Mouse (Mus musculus): Measurements from ENCODE around the gene Slc23a2.

The Slc23a2 gene

GRCm38 (mm10) chr2:132135876-132136637 lies 8.9 kb downstream of the Slc23a2 start:
- ATAC-seq (ENCODE audit: insufficient number of reproducible peaks, low FRiP score, low TSS enrichment) = no peak

- ATAC-seq (ENCODE audit: insufficient number of reproducible peaks, low FRiP score, low TSS enrichment) = no peak
Observed at GRCm38 (mm10) chr2:132134758-132135157, 10.2 kb downstream of the Slc23a2 start.

GRCm38 (mm10) chr2:132133436-132133835 lies 11.5 kb downstream of the Slc23a2 start:
- no peak for ATAC-seq (ENCODE audit: insufficient number of reproducible peaks, low FRiP score, low TSS enrichment)

- ATAC-seq (ENCODE audit: insufficient number of reproducible peaks, low FRiP score, low TSS enrichment) = peak; percentile 77
Observed at GRCm38 (mm10) chr2:132131266-132131665, 13.6 kb downstream of the Slc23a2 start.

- ATAC-seq (ENCODE audit: insufficient number of reproducible peaks, low FRiP score, low TSS enrichment) = no peak
Observed at GRCm38 (mm10) chr2:132129980-132130379, 14.9 kb downstream of the Slc23a2 start.

GRCm38 (mm10) chr2:132129247-132129646 lies 15.7 kb downstream of the Slc23a2 start:
- ATAC-seq (ENCODE audit: insufficient number of reproducible peaks, low FRiP score, low TSS enrichment) = no peak

GRCm38 (mm10) chr2:132127904-132128303 lies 17.0 kb downstream of the Slc23a2 start:
- no peak for ATAC-seq (ENCODE audit: insufficient number of reproducible peaks, low FRiP score, low TSS enrichment)

- ATAC-seq (ENCODE audit: insufficient number of reproducible peaks, low FRiP score, low TSS enrichment) = no peak
Observed at GRCm38 (mm10) chr2:132126292-132126691, 18.6 kb downstream of the Slc23a2 start.

- no peak for ATAC-seq (ENCODE audit: insufficient number of reproducible peaks, low FRiP score, low TSS enrichment)
Observed at GRCm38 (mm10) chr2:132123063-132123462, 21.8 kb downstream of the Slc23a2 start.

- no peak for ATAC-seq (ENCODE audit: insufficient number of reproducible peaks, low FRiP score, low TSS enrichment)
Observed at GRCm38 (mm10) chr2:132121050-132121449, 23.9 kb downstream of the Slc23a2 start.

- no peak for ATAC-seq (ENCODE audit: insufficient number of reproducible peaks, low FRiP score, low TSS enrichment)
Observed at GRCm38 (mm10) chr2:132118646-132119045, 26.3 kb downstream of the Slc23a2 start.

- ATAC-seq (ENCODE audit: insufficient number of reproducible peaks, low FRiP score, low TSS enrichment) = no peak
Observed at GRCm38 (mm10) chr2:132115936-132116335, 29.0 kb downstream of the Slc23a2 start.

- no peak for ATAC-seq (ENCODE audit: insufficient number of reproducible peaks, low FRiP score, low TSS enrichment)
Observed at GRCm38 (mm10) chr2:132115344-132115743, 29.6 kb downstream of the Slc23a2 start.

GRCm38 (mm10) chr2:132113962-132114759 lies 30.7 kb downstream of the Slc23a2 start:
- no peak for ATAC-seq (ENCODE audit: insufficient number of reproducible peaks, low FRiP score, low TSS enrichment)

GRCm38 (mm10) chr2:132112319-132112718 lies 32.6 kb downstream of the Slc23a2 start:
- ATAC-seq (ENCODE audit: insufficient number of reproducible peaks, low FRiP score, low TSS enrichment) = no peak

GRCm38 (mm10) chr2:132111905-132112304 lies 33.0 kb downstream of the Slc23a2 start:
- 0 out of 2 replicates have a peak, but pooled peaks have one; percentile 6 for ATAC-seq (ENCODE audit: insufficient number of reproducible peaks, low FRiP score, low TSS enrichment)

- peak; percentile 60 for ATAC-seq (ENCODE audit: insufficient number of reproducible peaks, low FRiP score, low TSS enrichment)
Observed at GRCm38 (mm10) chr2:132111266-132111665, 33.6 kb downstream of the Slc23a2 start.

- no peak for ATAC-seq (ENCODE audit: insufficient number of reproducible peaks, low FRiP score, low TSS enrichment)
Observed at GRCm38 (mm10) chr2:132110702-132111101, 34.2 kb downstream of the Slc23a2 start.

- ATAC-seq (ENCODE audit: insufficient number of reproducible peaks, low FRiP score, low TSS enrichment) = no peak
Observed at GRCm38 (mm10) chr2:132108988-132109387, 35.9 kb downstream of the Slc23a2 start.

GRCm38 (mm10) chr2:132107611-132108010 lies 37.3 kb downstream of the Slc23a2 start:
- ATAC-seq (ENCODE audit: insufficient number of reproducible peaks, low FRiP score, low TSS enrichment) = no peak

- no peak for ATAC-seq (ENCODE audit: insufficient number of reproducible peaks, low FRiP score, low TSS enrichment)
Observed at GRCm38 (mm10) chr2:132106069-132106468, 38.8 kb downstream of the Slc23a2 start.

All from cerebellum, adult (tissue).